Mouse (Mus musculus) intestine, postnatal 0 days (tissue): ENCODE measurements around the gene Ufsp2. TPM values are rescaled to one million over a fixed set of nuclear protein-coding genes. Genes with fewer than 3 reads are reported as not detected.

ENCODE experiments used
- ATAC-seq: fragments of 200-750 bp; cut with Nextera tagmentation; 2 replicates; pipeline ENCODE4 v1.8.0; 2017; ENCODE audit warnings: mild to moderate bottlenecking, moderate TSS enrichment, moderate library complexity
- H3K27ac ChIP-seq: fragments of 300-500 bp; sonication (generic); 2 replicates; pipeline ENCODE4 v1.5.1; 2014; ENCODE audit warnings: mild to moderate bottlenecking, low read depth, low read length, moderate library complexity
- H3K27me3 ChIP-seq: fragments of 300-500 bp; sonication (generic); replicated peaks from 2 replicates; pipeline ENCODE4 v1.6.1; 2014; ENCODE audit warnings: low read length, mixed read lengths; ENCODE audit not compliant: control insufficient read depth, insufficient read depth
- H3K36me3 ChIP-seq: fragments of 300-500 bp; sonication (generic); 2 replicates; pipeline ENCODE4 v1.6.1; 2014; ENCODE audit warnings: mild to moderate bottlenecking, moderate library complexity; ENCODE audit not compliant: control insufficient read depth, insufficient read depth
- H3K4me1 ChIP-seq: fragments of 300-500 bp; sonication (generic); replicated peaks from 2 replicates; pipeline ENCODE4 v1.6.1; 2014; ENCODE audit warnings: antibody characterized with exemption, low read length, mixed read lengths; ENCODE audit not compliant: control insufficient read depth, insufficient read depth
- H3K4me2 ChIP-seq: fragments of 300-500 bp; sonication (generic); replicated peaks from 2 replicates; pipeline ENCODE4 v1.6.1; 2014; ENCODE audit warnings: low read depth, mild to moderate bottlenecking, moderate library complexity
- H3K4me3 ChIP-seq: fragments of 300-500 bp; sonication (generic); 2 replicates; pipeline ENCODE4 v1.5.1; 2014; ENCODE audit warnings: low read depth, low read length
- H3K9ac ChIP-seq: fragments of 300-500 bp; sonication (generic); 2 replicates; pipeline ENCODE4 v1.6.1; 2014; ENCODE audit warnings: mild to moderate bottlenecking, low read depth, low read length
- H3K9me3 ChIP-seq: fragments of 300-500 bp; sonication (generic); 2 replicates; pipeline ENCODE4 v1.6.1; 2016; ENCODE audit warnings: mixed run types; ENCODE audit not compliant: control insufficient read depth
- CTCF ChIP-seq: sonication (generic); IDR thresholded peaks from 2 replicates; pipeline ENCODE4 v1.5.1; 2016; ENCODE audit warnings: low read depth, mild to moderate bottlenecking, control low read depth, antibody characterized with exemption, moderate library complexity
- WGBS: fragments of 180-500 bp; shearing (Covaris S2); extraction: QIAGEN DNeasy Blood & Tissue Kit; methylation state at CpG from one replicate; pipeline ENCODE4 v1.1.7; 2014; 5-methylcytosine and 5-hydroxymethylcytosine counted together
- polyA plus RNA-seq: library from polyadenylated mRNA; unstranded; fragments of >200 nt; fragmentation: Nextera tagmentation; extraction: Ambion mirVana; gene quantifications from 2 replicates; pipeline ENCODE4 v1.2.1, GENCODE M21; 2015

Ufsp2 gene
- polyA plus RNA-seq, 1 experiment from 2014 or later: 97.2 TPM

GRCm38 (mm10) chr8:45973988-45974505 lies 1.3 kb upstream of the Ufsp2 start:
- Histone ChIP-seq H3K27me3 (no peaks in the 10 kb centered on the region), H3K4me3 (no peak overlapping the region)
- WGBS: 72% methylated on average over 8 of the region's 8 CpGs

GRCm38 (mm10) chr8:45975837-45976468 lies 625 bp downstream of the Ufsp2 start:
- WGBS: 48% methylated on average over 11 of the region's 11 CpGs
- H3K4me1 ChIP-seq: peaks cover 10% of the 10 kb centered on the region
- H3K9ac ChIP-seq: peak overlapping the region; percentile 52
- no peaks in the 10 kb centered on the region for H3K27me3 ChIP-seq
- peak overlapping the region; percentile 77 for H3K4me3 ChIP-seq
- peak overlapping the region; percentile 85 for H3K4me2 ChIP-seq
- H3K36me3 ChIP-seq: peaks cover 4% of the 10 kb centered on the region; the same call in 1 of the 2 replicates
- H3K27ac ChIP-seq: peak overlapping the region; percentile 60
- TF ChIP-seq CTCF: no peak
- 0 out of 2 replicates have a peak, but pooled peaks cover 3% of the 10 kb centered on the region for H3K9me3 ChIP-seq
- ATAC-seq: no peak

More at GRCm38 (mm10) chr8:45973988-45974505, 1.3 kb upstream of the Ufsp2 start:
- Histone ChIP-seq H3K36me3 (no peaks in the 10 kb centered on the region), H3K27ac (no peak overlapping the region), H3K9ac (no peak overlapping the region), H3K9me3 (0 out of 2 replicates have a peak, but pooled peaks cover 3% of the 10 kb centered on the region), H3K4me1 (peaks cover 10% of the 10 kb centered on the region), H3K4me2 (peak overlapping the region; percentile 85; the same call in 1 of the 2 replicates)
- ATAC-seq: no peak
- TF ChIP-seq CTCF: no peak; the same call in 1 of the 2 replicates

GRCm38 (mm10) chr8:45986665-45987064 lies 11.3 kb downstream of the Ufsp2 start:
- Histone ChIP-seq H3K4me2 (no peak overlapping the region), H3K9me3 (no peaks in the 10 kb centered on the region), H3K9ac (no peak overlapping the region), H3K27me3 (no peaks in the 10 kb centered on the region), H3K4me3 (no peak overlapping the region), H3K4me1 (no peaks in the 10 kb centered on the region), H3K36me3 (peaks cover 51% of the 10 kb centered on the region), H3K27ac (no peak overlapping the region)
- WGBS: 56% methylated on average over 3 of the region's 3 CpGs
- no peak for ATAC-seq
- TF ChIP-seq CTCF: no peak

- 57% methylated on average over 2 of the region's 2 CpGs for WGBS
- Histone ChIP-seq H3K4me3 (no peak overlapping the region), H3K27me3 (no peaks in the 10 kb centered on the region), H3K27ac (no peak overlapping the region), H3K4me1 (no peaks in the 10 kb centered on the region), H3K9me3 (no peaks in the 10 kb centered on the region), H3K36me3 (peaks cover 44% of the 10 kb centered on the region), H3K4me2 (no peak overlapping the region), H3K9ac (no peak overlapping the region)
- ATAC-seq: no peak
- TF ChIP-seq CTCF: no peak
Measured at GRCm38 (mm10) chr8:45988189-45988588, 12.9 kb downstream of the Ufsp2 start.

GRCm38 (mm10) chr8:45990631-45991310 lies 15.4 kb downstream of the Ufsp2 start:
- Histone ChIP-seq H3K4me1 (no peaks in the 10 kb centered on the region; the same call in 1 of the 2 replicates), H3K4me2 (no peak overlapping the region), H3K4me3 (no peak overlapping the region), H3K9ac (no peak overlapping the region), H3K36me3 (peaks cover 36% of the 10 kb centered on the region), H3K27ac (no peak overlapping the region), H3K27me3 (no peaks in the 10 kb centered on the region), H3K9me3 (no peaks in the 10 kb centered on the region)
- TF ChIP-seq CTCF: no peak
- 96% methylated on average over 4 of the region's 4 CpGs for WGBS
- no peak for ATAC-seq

GRCm38 (mm10) chr8:45994111-45994510 lies 18.8 kb downstream of the Ufsp2 start:
- TF ChIP-seq CTCF: peak; percentile 53
- H3K36me3 ChIP-seq: peaks cover 37% of the 10 kb centered on the region
- H3K4me2 ChIP-seq: no peak overlapping the region
- no peak overlapping the region for H3K27ac ChIP-seq
- H3K9ac ChIP-seq: no peak overlapping the region
- WGBS: 92% methylated on average over 2 of the region's 2 CpGs
- no peak for ATAC-seq
- no peaks in the 10 kb centered on the region for H3K9me3 ChIP-seq
- H3K4me3 ChIP-seq: no peak overlapping the region
- no peaks in the 10 kb centered on the region; the same call in 1 of the 2 replicates for H3K4me1 ChIP-seq
- H3K27me3 ChIP-seq: no peaks in the 10 kb centered on the region
